Mouse (Mus musculus) left cerebral cortex, adult 18-20 months (tissue): ENCODE data around the gene Bdkrb1. TPM values are rescaled to one million over a fixed set of nuclear protein-coding genes. Genes with fewer than 3 reads are reported as not detected.

ENCODE experiments used
- DNase-seq, 2 experiments: peaks; one replicate each; pipeline ENCODE4 v3.0.0; 2021 to 2022; ENCODE audit warnings: low spot score in 2 of 2, mixed read lengths in 1 of 2
- long read RNA-seq, 2 experiments: library from polyadenylated mRNA; stranded (forward); transcript quantifications; one replicate each; pipeline ENCODE4 v2.0.0; 2021
- total RNA-seq, 2 experiments: library from RNA; stranded (reverse); gene quantifications; 2 replicates each; pipeline ENCODE4 v1.2.3; 2021

The Bdkrb1 gene
- not detected for total RNA-seq
- long read RNA-seq, experiment 1 = 0 reads
- long read RNA-seq, experiment 2 = 0 reads

- no peak for DNase-seq
Observed at GRCm38 (mm10) chr12:105602581-105603210, at the start of gene Bdkrb1. TSS of gene Bdkrb1 (plus strand) at chr12:105603085.

- no peak for DNase-seq
Observed at GRCm38 (mm10) chr12:105554151-105554772, 48.6 kb upstream of the Bdkrb1 start.

- DNase-seq = no peak
Observed at GRCm38 (mm10) chr12:105555172-105555571, 47.7 kb upstream of the Bdkrb1 start.

GRCm38 (mm10) chr12:105557250-105557925 is 45.5 kb upstream of the Bdkrb1 start:
- no peak for DNase-seq

GRCm38 (mm10) chr12:105561007-105561534 is 41.8 kb upstream of the Bdkrb1 start:
- peak; percentile 56 to 72 for DNase-seq

GRCm38 (mm10) chr12:105562056-105562820 is 40.6 kb upstream of the Bdkrb1 start:
- DNase-seq = no peak

GRCm38 (mm10) chr12:105562936-105563680 is 39.8 kb upstream of the Bdkrb1 start, which contains the start of gene Bdkrb2:
TSS of gene Bdkrb2 (plus strand) at chr12:105563226.
- peak in 1 of 2 experiments; percentile 21 for DNase-seq

- DNase-seq = no peak
Observed at GRCm38 (mm10) chr12:105563726-105564275, 39.1 kb upstream of the Bdkrb1 start.

- no peak for DNase-seq
Observed at GRCm38 (mm10) chr12:105565221-105565620, 37.7 kb upstream of the Bdkrb1 start.

GRCm38 (mm10) chr12:105571867-105572266 is 31.0 kb upstream of the Bdkrb1 start:
- DNase-seq = no peak

- no peak for DNase-seq
Observed at GRCm38 (mm10) chr12:105572622-105573021, 30.3 kb upstream of the Bdkrb1 start.

GRCm38 (mm10) chr12:105574356-105574755 is 28.5 kb upstream of the Bdkrb1 start:
- DNase-seq = no peak

- no peak for DNase-seq
Observed at GRCm38 (mm10) chr12:105580490-105580889, 22.4 kb upstream of the Bdkrb1 start.

GRCm38 (mm10) chr12:105582486-105582885 is 20.4 kb upstream of the Bdkrb1 start:
- no peak for DNase-seq

- no peak for DNase-seq
Observed at GRCm38 (mm10) chr12:105583484-105583883, 19.4 kb upstream of the Bdkrb1 start.

- DNase-seq = peak; percentile 80 to 82
Observed at GRCm38 (mm10) chr12:105584851-105585250, 18.0 kb upstream of the Bdkrb1 start.

- no peak for DNase-seq
Observed at GRCm38 (mm10) chr12:105587526-105587925, 15.4 kb upstream of the Bdkrb1 start.

GRCm38 (mm10) chr12:105590786-105591185 is 12.1 kb upstream of the Bdkrb1 start:
- DNase-seq = no peak

- DNase-seq = peak in 1 of 2 experiments; percentile 12
Observed at GRCm38 (mm10) chr12:105592361-105592761, 10.5 kb upstream of the Bdkrb1 start.

- DNase-seq = no peak
Observed at GRCm38 (mm10) chr12:105593471-105593870, 9.4 kb upstream of the Bdkrb1 start.
